Mouse (Mus musculus) liver, embryonic 16.5 days (tissue): Measurements from ENCODE around the gene Tmem258. TPM values are rescaled to one million over a fixed set of nuclear protein-coding genes. Genes with fewer than 3 reads are reported as not detected.

Experiments used
- microRNA-seq: library from miRNA; unstranded; fragments of <30 nt; microRNA quantifications from one replicate; pipeline ENCODE4, GENCODE M21; 2016
- polyA plus RNA-seq: library from polyadenylated mRNA; unstranded; fragments of >200 nt; fragmentation: Nextera tagmentation; extraction: Ambion mirVana; gene quantifications from 2 replicates; pipeline ENCODE4 v1.2.1, GENCODE M21; 2015

Tmem258 gene
- polyA plus RNA-seq, 1 experiment from 2014 or later, result 277 TPM

Small RNAs within 50 kb of the gene (microRNA-seq; reads per million reads assigned to microRNA genes)
- gene Mir6993, result not detected

Other genes starting within 250 kb of the Tmem258 start
- gene Fth1, start 223.4 kb upstream of the Tmem258 start, polyA plus RNA-seq, result 3,514 and 3,691 TPM in 2 replicates
- 0.13 and 0.14 TPM in 2 replicates for gene Best1, start 202.4 kb upstream of the Tmem258 start, polyA plus RNA-seq
- 236 and 248 TPM in 2 replicates for gene Rab3il1, start 202.3 kb upstream of the Tmem258 start, polyA plus RNA-seq
- 7.3 and 8.6 TPM in 2 replicates for gene Fads3, start 162.4 kb upstream of the Tmem258 start, polyA plus RNA-seq
- 87.2 and 102 TPM in 2 replicates for gene Fads2, start 102.3 kb upstream of the Tmem258 start, polyA plus RNA-seq
- gene Fads1, start 21.1 kb upstream of the Tmem258 start, polyA plus RNA-seq, result 79.4 and 92.4 TPM in 2 replicates
- gene Fen1, start 155 bp downstream of the Tmem258 start, polyA plus RNA-seq, result 114 and 125 TPM in 2 replicates
- 3.1 and 3.9 TPM in 2 replicates for gene Myrf, start 36.7 kb downstream of the Tmem258 start, polyA plus RNA-seq
- gene Dagla, start 100.9 kb downstream of the Tmem258 start, polyA plus RNA-seq, result 0.27 and 0.32 TPM in 2 replicates
- gene Syt7, start 185.1 kb downstream of the Tmem258 start, polyA plus RNA-seq, result 0.11 and 0.39 TPM in 2 replicates